Mouse (Mus musculus): ENCODE results near the gene Aqp7.

GRCm38 (mm10) chr4:40983686-40984085 lies 64.3 kb downstream of the Aqp7 start:
- TF ChIP-seq CTCF (conservative IDR thresholded peaks at IDR 0.05 in 1 of 2, IDR thresholded peaks at IDR 0.05 in 1 of 2; ENCODE audit: low read depth in 2 of 2, low read length in 2 of 2) (no peak), EP300 (IDR thresholded peaks at IDR 0.05; ENCODE audit: low read length) (no peak), USF2 (conservative IDR thresholded peaks at IDR 0.05; ENCODE audit: low read depth, low read length) (no peak), SMC3 (IDR thresholded peaks at IDR 0.05; ENCODE audit: low read depth, low read length) (no peak), RCOR1 (conservative IDR thresholded peaks at IDR 0.05; ENCODE audit: low read depth, low read length) (no peak), POLR2A (IDR thresholded peaks at IDR 0.05; ENCODE audit: low read depth, low read length) (no peak)

Measured in CH12.LX (cell line).